Comparison of ENCODE assay signal across 7 mouse cellular contexts in the genomic region with DNA sequence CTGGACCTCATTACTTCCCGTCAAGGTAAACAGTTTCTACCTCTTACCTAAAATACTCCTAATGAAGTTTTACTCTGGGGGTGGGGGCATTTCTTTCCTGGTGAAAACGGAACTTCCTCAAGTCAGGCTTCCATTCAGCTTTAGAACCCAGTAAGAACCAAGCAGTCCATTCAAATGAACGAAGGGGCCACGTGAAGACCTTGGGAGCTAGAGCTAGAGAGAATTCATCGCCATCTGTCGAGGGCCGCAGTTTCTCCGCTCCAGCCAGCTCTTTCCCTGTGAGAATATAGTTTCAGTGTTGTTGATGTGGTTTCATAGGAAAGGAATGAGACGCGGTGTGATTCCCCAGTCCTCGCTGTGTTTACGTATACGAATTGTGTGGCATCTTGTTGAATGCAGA. TPM values are rescaled to one million over a fixed set of nuclear protein-coding genes. Genes with fewer than 3 reads are reported as not detected.
A peak's percentile ranks its signal among the peaks of the same experiment; 100 is the strongest.
DNase-seq lines count a peak whose midpoint lies in the region; ATAC-seq and TF ChIP-seq lines count a peak whose summit lies in the region.

No protein-coding gene starts in this region.

- no peak overlapping the region; the same call in 1 of the 2 replicates for H3K9ac ChIP-seq in lung, embryonic 14.5 days
- H3K9ac ChIP-seq in forebrain, embryonic 15.5 days (replicated peaks), result no peak overlapping the region
- H3K9ac ChIP-seq in limb, embryonic 12.5 days (replicated peaks), result no peak overlapping the region
- no peak overlapping the region for H3K9ac ChIP-seq in stomach, embryonic 14.5 days (replicated peaks; ENCODE audit: low read depth, low read length)

- H3K4me2 ChIP-seq in lung, embryonic 14.5 days, result peak overlapping the region; percentile 62
- H3K4me2 ChIP-seq in forebrain, embryonic 15.5 days (replicated peaks), result peak overlapping the region; percentile 29
- H3K4me2 ChIP-seq in limb, embryonic 12.5 days, result peak overlapping the region; percentile 58
- peak overlapping the region; percentile 42 for H3K4me2 ChIP-seq in stomach, embryonic 14.5 days (replicated peaks; ENCODE audit: low read depth, low read length)

- H3K36me3 ChIP-seq in lung, embryonic 14.5 days (ENCODE audit: insufficient read depth), result no peaks in the 10 kb centered on the region
- no peaks in the 10 kb centered on the region for H3K36me3 ChIP-seq in forebrain, embryonic 15.5 days
- H3K36me3 ChIP-seq in limb, embryonic 12.5 days, result no peaks in the 10 kb centered on the region
- H3K36me3 ChIP-seq in stomach, embryonic 14.5 days (ENCODE audit: control insufficient read depth, insufficient read depth, low read length), result no peaks in the 10 kb centered on the region

- DNase-seq in lung, embryonic 14.5 days, result no peak
- no peak for DNase-seq in lung, postnatal 10 days
- no peak for DNase-seq in layer of hippocampus, adult 9-10 months (ENCODE audit: low spot score)
- DNase-seq in kidney, postnatal 36 days, result no peak

- WGBS in lung, embryonic 14.5 days, result 39% methylated on average over 13 of the region's 13 CpGs
- WGBS in forebrain, embryonic 15.5 days, result 55% methylated on average over 13 of the region's 13 CpGs
- WGBS in limb, embryonic 12.5 days, result 44% methylated on average over 13 of the region's 13 CpGs
- 41% methylated on average over 13 of the region's 13 CpGs for whole genome bisulfite sequencing in stomach, embryonic 14.5 days

- H3K4me3 ChIP-seq in lung, embryonic 14.5 days (ENCODE audit: low read depth, low read length), result peak overlapping the region; percentile 28; the same call in 1 of the 2 replicates
- no peak overlapping the region for H3K4me3 ChIP-seq in forebrain, embryonic 15.5 days
- H3K4me3 ChIP-seq in limb, embryonic 12.5 days (replicated peaks), result peak overlapping the region; percentile 34
- H3K4me3 ChIP-seq in stomach, embryonic 14.5 days (ENCODE audit: low read depth, low read length), result peak overlapping the region; percentile 17; the same call in 1 of the 2 replicates

- H3K27me3 ChIP-seq in lung, embryonic 14.5 days (ENCODE audit: insufficient read depth, low read length), result no peaks in the 10 kb centered on the region
- no peaks in the 10 kb centered on the region; the same call in 1 of the 2 replicates for H3K27me3 ChIP-seq in forebrain, embryonic 15.5 days
- H3K27me3 ChIP-seq in limb, embryonic 12.5 days, result 0 out of 2 replicates have a peak, but pooled peaks cover 3% of the 10 kb centered on the region
- no peaks in the 10 kb centered on the region for H3K27me3 ChIP-seq in stomach, embryonic 14.5 days (ENCODE audit: control insufficient read depth, insufficient read depth, low read length)

- TF ChIP-seq CTCF in lung, embryonic 14.5 days (IDR thresholded peaks at IDR 0.05; ENCODE audit: low read depth), result no peak

- no peak for ATAC-seq in lung, embryonic 14.5 days (ENCODE audit: insufficient read depth)
- ATAC-seq in forebrain, embryonic 15.5 days (replicated peaks), result no peak
- no peak for ATAC-seq in limb, embryonic 12.5 days (ENCODE audit: insufficient number of reproducible peaks, insufficient read depth, low FRiP score, low TSS enrichment, low read depth)
- no peak for ATAC-seq in stomach, embryonic 14.5 days (ENCODE audit: insufficient number of reproducible peaks, insufficient read depth, low FRiP score, low read depth)

- H3K27ac ChIP-seq in lung, embryonic 14.5 days (ENCODE audit: low read depth), result no peak overlapping the region
- H3K27ac ChIP-seq in forebrain, embryonic 15.5 days (replicated peaks), result no peak overlapping the region
- H3K27ac ChIP-seq in limb, embryonic 12.5 days, result no peak overlapping the region
- no peak overlapping the region for H3K27ac ChIP-seq in stomach, embryonic 14.5 days (ENCODE audit: low read length)

- H3K4me1 ChIP-seq in lung, embryonic 14.5 days (ENCODE audit: insufficient read depth), result no peaks in the 10 kb centered on the region
- H3K4me1 ChIP-seq in forebrain, embryonic 15.5 days, result no peaks in the 10 kb centered on the region
- H3K4me1 ChIP-seq in limb, embryonic 12.5 days (replicated peaks), result no peaks in the 10 kb centered on the region; the same call in 1 of the 2 replicates
- H3K4me1 ChIP-seq in stomach, embryonic 14.5 days (ENCODE audit: control insufficient read depth, insufficient read depth, low read length), result no peaks in the 10 kb centered on the region

- H3K9me3 ChIP-seq in lung, embryonic 14.5 days (ENCODE audit: low read depth, low read length), result no peaks in the 10 kb centered on the region
- no peaks in the 10 kb centered on the region for H3K9me3 ChIP-seq in forebrain, embryonic 15.5 days
- H3K9me3 ChIP-seq in limb, embryonic 12.5 days, result no peaks in the 10 kb centered on the region
- H3K9me3 ChIP-seq in stomach, embryonic 14.5 days (ENCODE audit: control insufficient read depth, low read depth, low read length), result no peaks in the 10 kb centered on the region

RNA-seq across cellular contexts. Expression of a gene that starts 12.0 kb away (rescaled TPM):
- 0.09 and 0.12 TPM in 2 replicates for polyA plus RNA-seq in lung, embryonic 14.5 days (2014; fragmentation: Nextera tagmentation; extraction: Ambion mirVana)
- 0.17 and 0.18 TPM in 2 replicates for polyA plus RNA-seq in forebrain, embryonic 15.5 days (2015; fragmentation: Nextera tagmentation; extraction: Ambion mirVana)
- polyA plus RNA-seq in limb, embryonic 12.5 days (2016; fragmentation: Nextera tagmentation; extraction: Ambion mirVana), result 0.31 and 0.41 TPM in 2 replicates
- polyA plus RNA-seq in stomach, embryonic 14.5 days (2014; fragmentation: Nextera tagmentation; extraction: Ambion mirVana), result 0.23 TPM in 1 of 2 replicates, not detected in the other

RNA-seq across cellular contexts. Expression of a gene that starts 36.8 kb away (rescaled TPM):
- 11.6 and 14.1 TPM in 2 replicates for polyA plus RNA-seq in lung, embryonic 14.5 days (2014; fragmentation: Nextera tagmentation; extraction: Ambion mirVana)
- polyA plus RNA-seq in forebrain, embryonic 15.5 days (2015; fragmentation: Nextera tagmentation; extraction: Ambion mirVana), result 9.2 and 10.2 TPM in 2 replicates
- 14.5 and 14.8 TPM in 2 replicates for polyA plus RNA-seq in limb, embryonic 12.5 days (2016; fragmentation: Nextera tagmentation; extraction: Ambion mirVana)
- 13.7 and 14.5 TPM in 2 replicates for polyA plus RNA-seq in stomach, embryonic 14.5 days (2014; fragmentation: Nextera tagmentation; extraction: Ambion mirVana)

RNA-seq across cellular contexts. Expression of a gene that starts 47.4 kb away (rescaled TPM):
- 9.9 and 10.0 TPM in 2 replicates for polyA plus RNA-seq in lung, embryonic 14.5 days (2014; fragmentation: Nextera tagmentation; extraction: Ambion mirVana)
- 13.1 and 13.3 TPM in 2 replicates for polyA plus RNA-seq in forebrain, embryonic 15.5 days (2015; fragmentation: Nextera tagmentation; extraction: Ambion mirVana)
- polyA plus RNA-seq in limb, embryonic 12.5 days (2016; fragmentation: Nextera tagmentation; extraction: Ambion mirVana), result 9.7 and 10.0 TPM in 2 replicates
- polyA plus RNA-seq in stomach, embryonic 14.5 days (2014; fragmentation: Nextera tagmentation; extraction: Ambion mirVana), result 9.2 and 9.9 TPM in 2 replicates
